Mouse (Mus musculus) heart, adult 2 months (tissue): ENCODE measurements at regions not wholly inside any gene's neighbourhood (a gene's known extent, or its start where the extent isn't known, plus 50 kb on each side); places are given as distances from the start of the nearest gene placed in this dataset.

Experiments
- CTCF ChIP-seq: fragments of 200-600 bp; IDR thresholded peaks from 2 replicates; pipeline ENCODE4 v1.8.1; 2022; ENCODE audit warnings: antibody characterized with exemption, mild to moderate bottlenecking, moderate library complexity
- EP300 ChIP-seq: fragments of 200-500 bp; IDR thresholded peaks from 2 replicates; pipeline ENCODE4 v1.6.1; 2011; ENCODE audit warnings: low read depth, low read length, control low read depth; ENCODE audit not compliant: insufficient read depth

DNA sequence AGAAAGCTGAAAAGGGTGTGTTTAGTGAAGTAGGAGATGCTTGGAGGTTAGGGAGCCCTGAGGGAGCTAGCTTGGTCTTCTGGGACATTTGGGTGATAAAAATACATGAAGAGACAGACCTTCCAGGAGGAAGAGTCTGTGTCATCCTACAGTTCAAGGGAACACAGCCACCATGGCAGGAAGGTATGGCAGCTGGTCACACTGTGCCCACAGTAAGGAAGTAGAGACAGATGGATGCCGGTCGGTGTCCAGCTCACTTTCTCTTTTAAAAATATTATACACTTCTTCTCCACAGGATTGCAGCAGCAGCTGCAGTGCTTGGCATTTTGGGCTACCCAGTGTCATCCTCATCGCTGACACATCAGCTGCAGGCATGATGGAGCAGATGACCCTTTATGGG, 63.0 kb downstream of the Rplp1 start:
- TF ChIP-seq CTCF (no peak), EP300 (no peak)
